Mouse (Mus musculus) lung, postnatal 10 days (tissue): Measurements from ENCODE around the gene Gins2.

ENCODE experiments used
- DNase-seq: peaks from one replicate; pipeline ENCODE4 v3.0.0; 2021

Gins2 gene

GRCm38 (mm10) chr8:120588908-120589771 is at the start of gene Gins2:
TSS of gene Gins2 (minus strand) at chr8:120589304.
- DNase-seq = peak; percentile 100

GRCm38 (mm10) chr8:120634329-120634839 is 45.3 kb upstream of the Gins2 start:
- DNase-seq = peak; percentile 63

GRCm38 (mm10) chr8:120633665-120634271 is 44.7 kb upstream of the Gins2 start:
- DNase-seq = peak; percentile 29

GRCm38 (mm10) chr8:120632969-120633664 is 44.0 kb upstream of the Gins2 start:
- DNase-seq = no peak

GRCm38 (mm10) chr8:120631441-120632375 is 42.6 kb upstream of the Gins2 start:
- no peak for DNase-seq

- DNase-seq = no peak
Observed at GRCm38 (mm10) chr8:120630848-120631247, 41.7 kb upstream of the Gins2 start.

GRCm38 (mm10) chr8:120630031-120630430 is 40.9 kb upstream of the Gins2 start:
- DNase-seq = no peak

GRCm38 (mm10) chr8:120627298-120627697 is 38.2 kb upstream of the Gins2 start:
- no peak for DNase-seq

- DNase-seq = no peak
Observed at GRCm38 (mm10) chr8:120626461-120626860, 37.4 kb upstream of the Gins2 start.

GRCm38 (mm10) chr8:120623608-120624007 is 34.5 kb upstream of the Gins2 start:
- DNase-seq = no peak

GRCm38 (mm10) chr8:120622161-120622560 is 33.1 kb upstream of the Gins2 start:
- no peak for DNase-seq

GRCm38 (mm10) chr8:120620441-120620840 is 31.3 kb upstream of the Gins2 start:
- DNase-seq = no peak

GRCm38 (mm10) chr8:120619235-120620180 is 30.4 kb upstream of the Gins2 start:
- DNase-seq = peak; percentile 28

- DNase-seq = peak; percentile 79
Observed at GRCm38 (mm10) chr8:120618110-120618509, 29.0 kb upstream of the Gins2 start.

- DNase-seq = no peak
Observed at GRCm38 (mm10) chr8:120616663-120617626, 27.8 kb upstream of the Gins2 start.

GRCm38 (mm10) chr8:120614491-120614890 is 25.4 kb upstream of the Gins2 start:
- DNase-seq = no peak

- DNase-seq = no peak
Observed at GRCm38 (mm10) chr8:120610824-120611223, 21.7 kb upstream of the Gins2 start.

GRCm38 (mm10) chr8:120607885-120608284 is 18.8 kb upstream of the Gins2 start:
- DNase-seq = peak; percentile 86

- DNase-seq = no peak
Observed at GRCm38 (mm10) chr8:120607460-120607859, 18.4 kb upstream of the Gins2 start.

- no peak for DNase-seq
Observed at GRCm38 (mm10) chr8:120602672-120603071, 13.6 kb upstream of the Gins2 start.
